Mouse (Mus musculus) kidney, adult 2 months (tissue): ENCODE results near the gene Foxp2. TPM values are rescaled to one million over a fixed set of nuclear protein-coding genes. Genes with fewer than 3 reads are reported as not detected.
A peak's percentile ranks its signal among the peaks of the same experiment; 100 is the strongest.

Experiments used
- DNase-seq: peaks from one replicate; pipeline ENCODE4 v3.0.0; 2021
- H3K27ac ChIP-seq: fragments of 200-500 bp; 2 replicates; pipeline ENCODE4 v1.5.1; 2012; ENCODE audit warnings: low read depth, low read length, control low read depth, inconsistent platforms; ENCODE audit not compliant: insufficient read depth
- H3K27me3 ChIP-seq: fragments of 200-500 bp; replicated peaks from 2 replicates; pipeline ENCODE4 v1.6.1; 2012; ENCODE audit warnings: mild to moderate bottlenecking, moderate library complexity, low read length, inconsistent platforms; ENCODE audit not compliant: control insufficient read depth, insufficient read depth
- H3K36me3 ChIP-seq: fragments of 200-500 bp; 2 replicates; pipeline ENCODE4 v1.6.1; 2012; ENCODE audit warnings: mild to moderate bottlenecking, moderate library complexity, low read length, inconsistent platforms; ENCODE audit not compliant: control insufficient read depth, insufficient read depth
- H3K4me1 ChIP-seq: fragments of 200-500 bp; 2 replicates; pipeline ENCODE4 v1.6.1; 2011; ENCODE audit warnings: low read length; ENCODE audit not compliant: control insufficient read depth, insufficient read depth
- H3K4me3 ChIP-seq: fragments of 200-500 bp; 2 replicates; pipeline ENCODE4 v1.5.1; 2011; ENCODE audit warnings: mild to moderate bottlenecking, low read depth, low read length, control low read depth; ENCODE audit not compliant: insufficient read depth
- CTCF ChIP-seq: fragments of 200-500 bp; conservative IDR thresholded peaks from 2 replicates; pipeline ENCODE4 v1.5.1; 2011; ENCODE audit warnings: low read depth, mild to moderate bottlenecking, control low read depth, low read length, moderate library complexity, mixed read lengths; ENCODE audit not compliant: insufficient read depth, insufficient read length
- POLR2A ChIP-seq: fragments of 200-500 bp; IDR thresholded peaks from one replicate; pipeline ENCODE4 v1.6.1; 2011; ENCODE audit warnings: low read depth, low read length, control low read depth
- WGBS: fragments of 180-500 bp; shearing (Covaris S2); methylation state at CpG from one replicate; pipeline ENCODE4 v1.1.7; 2018; 5-methylcytosine and 5-hydroxymethylcytosine counted together
- polyA plus RNA-seq: library from polyadenylated mRNA; depleted of rRNA; stranded (reverse); fragments of >200 nt; gene quantifications from 2 replicates; pipeline ENCODE4 v1.2.3, GENCODE M21; 2012

Foxp2 gene
- polyA plus RNA-seq, 1 experiment, result 0.69 TPM

DNA sequence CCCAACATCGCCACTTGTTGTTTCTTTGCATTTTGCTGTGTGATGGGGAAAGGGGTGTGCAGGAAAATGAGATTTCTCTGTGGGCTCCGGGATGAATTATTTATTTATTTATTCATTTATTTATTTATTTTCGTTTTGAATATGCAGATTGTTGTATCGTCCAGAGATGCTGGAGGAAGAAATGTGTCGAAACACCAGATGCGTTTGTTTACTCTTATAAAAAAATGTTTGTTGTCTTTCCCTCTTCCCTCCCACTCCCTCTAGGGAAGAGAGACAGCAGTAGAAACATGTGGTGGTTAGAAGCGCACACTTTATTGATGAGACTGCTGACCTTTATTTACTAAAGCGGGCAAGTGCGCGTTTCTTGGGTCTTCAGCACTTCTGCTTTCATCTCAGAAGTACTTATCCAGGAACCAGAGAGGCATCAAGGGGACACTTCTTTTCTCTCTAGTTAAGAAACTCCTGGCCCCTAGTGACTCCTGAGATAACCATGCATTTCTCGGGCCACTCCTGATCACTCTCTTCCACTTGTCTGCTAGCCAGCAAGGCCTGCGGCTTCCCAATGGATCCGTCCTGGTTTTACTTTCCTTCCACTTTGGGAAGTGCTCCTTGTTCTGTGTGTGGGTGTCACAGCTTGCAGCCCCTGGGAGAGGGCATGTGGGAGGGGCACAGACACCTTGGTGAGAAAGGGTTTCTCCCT, 972 bp downstream of the Foxp2 start:
- WGBS, result 14% methylated on average over 13 of the region's 13 CpGs
- TF ChIP-seq CTCF (no peak), POLR2A (no peak)
- Histone ChIP-seq H3K36me3 (no peaks in the 10 kb centered on the region), H3K27me3 (peaks cover 4% of the 10 kb centered on the region; the same call in 1 of the 2 replicates), H3K27ac (no peak overlapping the region), H3K4me1 (no peaks in the 10 kb centered on the region), H3K4me3 (peak overlapping the region; percentile 42)
- DNase-seq, result no peak

DNA sequence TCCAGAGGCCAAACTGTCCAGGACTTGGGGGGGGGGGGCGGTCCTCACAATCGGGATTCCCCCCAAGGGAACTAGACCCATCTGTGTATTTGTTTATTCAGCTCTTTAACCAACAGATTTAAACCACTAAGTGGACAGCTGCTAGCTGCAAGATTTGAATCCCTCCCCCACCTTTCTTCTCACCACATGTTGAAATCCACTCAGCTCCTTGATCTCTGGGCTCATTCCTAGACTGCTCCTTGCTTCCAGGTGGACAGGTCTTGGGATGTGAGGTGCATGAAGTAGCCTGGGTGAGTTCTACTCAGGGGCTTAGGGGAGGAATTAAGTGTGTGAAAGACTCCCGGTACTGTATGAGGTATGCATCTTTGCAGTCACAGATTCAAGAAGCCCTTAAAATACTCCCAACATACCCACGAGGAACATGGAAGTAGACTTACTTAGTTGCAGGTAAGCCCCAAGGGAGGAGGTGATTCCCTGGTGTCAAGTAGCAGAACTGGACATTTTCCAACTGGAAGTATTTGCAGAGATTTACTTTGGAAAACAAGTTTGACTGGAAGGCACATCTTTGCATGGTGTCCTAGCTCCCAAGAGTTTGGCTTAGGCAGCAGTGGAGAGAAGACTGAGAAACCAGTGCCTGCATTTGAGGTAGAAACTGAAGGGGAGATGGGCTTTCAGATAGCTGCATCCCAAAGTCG, 2.3 kb downstream of the Foxp2 start:
- no peak for DNase-seq
- WGBS, result 30% methylated on average over 5 of the region's 5 CpGs
- no peak overlapping the region for H3K27ac ChIP-seq
- no peak for TF ChIP-seq POLR2A
- TF ChIP-seq CTCF, result no peak
- no peaks in the 10 kb centered on the region for H3K36me3 ChIP-seq
- no peak overlapping the region for H3K4me3 ChIP-seq
- H3K27me3 ChIP-seq, result 0 out of 2 replicates have a peak, but pooled peaks cover 1% of the 10 kb centered on the region
- no peaks in the 10 kb centered on the region for H3K4me1 ChIP-seq

DNA sequence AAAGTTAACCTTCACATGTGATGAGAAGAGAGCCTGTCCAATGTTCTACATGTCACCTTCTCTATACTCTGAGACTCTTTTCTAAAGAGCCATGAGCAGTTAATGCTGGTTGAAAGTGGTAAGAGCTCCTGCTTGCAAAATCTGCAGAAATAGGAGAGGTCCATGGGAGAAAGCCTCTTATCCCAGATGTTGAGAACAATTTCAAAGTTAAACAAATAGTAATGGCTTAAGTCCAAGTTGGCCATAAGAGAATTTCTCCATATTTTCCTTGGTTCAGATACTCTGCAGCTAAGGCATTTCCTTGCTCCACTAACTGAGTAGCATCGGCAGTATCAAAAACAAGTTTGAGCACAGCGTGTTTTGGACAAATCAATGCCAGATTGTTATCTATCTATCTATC, 13.9 kb downstream of the Foxp2 start:
- no peak overlapping the region for H3K27ac ChIP-seq
- 93% methylated on average over 2 of the region's 2 CpGs for WGBS
- H3K36me3 ChIP-seq, result no peaks in the 10 kb centered on the region
- no peaks in the 10 kb centered on the region for H3K27me3 ChIP-seq
- H3K4me3 ChIP-seq, result no peak overlapping the region
- DNase-seq, result no peak
- TF ChIP-seq CTCF, result no peak
- no peak for TF ChIP-seq POLR2A
- H3K4me1 ChIP-seq, result no peaks in the 10 kb centered on the region

DNA sequence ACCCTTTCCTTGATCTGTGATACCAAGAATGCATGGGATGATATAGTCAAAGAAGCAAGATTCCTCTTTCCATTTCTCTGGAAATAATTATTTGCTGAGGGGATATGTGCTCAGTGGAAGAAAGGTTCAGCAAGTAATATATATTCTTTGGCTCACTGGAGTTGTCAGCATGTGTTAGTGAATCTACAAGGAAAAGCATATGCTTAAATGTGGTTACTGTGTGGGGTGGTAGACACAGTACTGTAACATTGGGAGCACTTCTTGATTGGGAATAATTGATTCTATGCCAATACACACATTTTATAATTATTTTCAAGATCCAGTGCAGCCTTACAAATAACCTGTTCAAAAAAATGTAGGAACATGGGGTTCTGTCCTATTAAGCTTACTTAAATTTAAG, 21.6 kb downstream of the Foxp2 start:
- DNase-seq, result no peak
- TF ChIP-seq CTCF (no peak), POLR2A (no peak)
- H3K27me3 ChIP-seq, result no peaks in the 10 kb centered on the region
- H3K4me3 ChIP-seq, result no peak overlapping the region
- H3K27ac ChIP-seq, result no peak overlapping the region
- no peaks in the 10 kb centered on the region for H3K4me1 ChIP-seq
- H3K36me3 ChIP-seq, result no peaks in the 10 kb centered on the region

- Histone ChIP-seq H3K4me1 (no peaks in the 10 kb centered on the region), H3K27ac (no peak overlapping the region), H3K4me3 (no peak overlapping the region), H3K36me3 (no peaks in the 10 kb centered on the region), H3K27me3 (no peaks in the 10 kb centered on the region)
- 76% methylated on average over 4 of the region's 4 CpGs for WGBS
- DNase-seq, result no peak
- TF ChIP-seq POLR2A, result no peak
- no peak for TF ChIP-seq CTCF
These were observed 23.9 kb downstream of the Foxp2 start for GRCm38 (mm10) chr6:14924976-14925489.

GRCm38 (mm10) chr6:14951060-14951459, 49.9 kb downstream of the Foxp2 start:
- 78% methylated on average over 6 of the region's 6 CpGs for WGBS
- TF ChIP-seq POLR2A (no peak), CTCF (no peak)
- Histone ChIP-seq H3K27me3 (no peaks in the 10 kb centered on the region), H3K27ac (no peak overlapping the region), H3K4me3 (no peak overlapping the region), H3K36me3 (no peaks in the 10 kb centered on the region), H3K4me1 (no peaks in the 10 kb centered on the region)
- no peak for DNase-seq

GRCm38 (mm10) chr6:14952731-14953130, 51.6 kb downstream of the Foxp2 start:
- TF ChIP-seq POLR2A (no peak), CTCF (no peak)
- DNase-seq, result no peak
- WGBS, result 65% methylated on average over 4 of the region's 4 CpGs
- Histone ChIP-seq H3K27me3 (no peaks in the 10 kb centered on the region), H3K4me3 (no peak overlapping the region), H3K36me3 (no peaks in the 10 kb centered on the region), H3K27ac (no peak overlapping the region), H3K4me1 (no peaks in the 10 kb centered on the region)
